Mouse (Mus musculus): ENCODE data around the gene E2f2. TPM values are rescaled to one million over a fixed set of nuclear protein-coding genes. Genes with fewer than 3 reads are reported as not detected.

The E2f2 gene
- polyA plus RNA-seq, 1 experiment from 2014 or later = 3.6 TPM

- WGBS = 22% methylated on average over 9 of the region's 9 CpGs
- peak; percentile 57 for ATAC-seq (ENCODE audit: low FRiP score, low read depth)
- peak overlapping the region; percentile 45; the same call in 1 of the 2 replicates for H3K4me3 ChIP-seq
- no peaks in the 10 kb centered on the region for H3K9me3 ChIP-seq
- H3K27ac ChIP-seq (replicated peaks) = peak overlapping the region; percentile 92
- peak overlapping the region; percentile 86 for H3K4me2 ChIP-seq
- H3K4me1 ChIP-seq (replicated peaks) = peaks cover 51% of the 10 kb centered on the region
- H3K36me3 ChIP-seq = no peaks in the 10 kb centered on the region
- no peak overlapping the region; the same call in 1 of the 2 replicates for H3K9ac ChIP-seq
- H3K27me3 ChIP-seq = no peaks in the 10 kb centered on the region
Observed at GRCm38 (mm10) chr4:136135874-136136728, 36.1 kb upstream of the E2f2 start.

GRCm38 (mm10) chr4:136139326-136140110 lies 32.7 kb upstream of the E2f2 start:
- Histone ChIP-seq H3K4me1 (replicated peaks) (peaks cover 63% of the 10 kb centered on the region), H3K27me3 (peaks cover 4% of the 10 kb centered on the region; the same call in 1 of the 2 replicates), H3K9ac (no peak overlapping the region), H3K4me2 (peak overlapping the region; percentile 61), H3K9me3 (no peaks in the 10 kb centered on the region), H3K27ac (replicated peaks) (peak overlapping the region; percentile 86), H3K36me3 (no peaks in the 10 kb centered on the region), H3K4me3 (no peak overlapping the region)
- 56% methylated on average over 17 of the region's 17 CpGs for WGBS
- ATAC-seq (ENCODE audit: low FRiP score, low read depth) = no peak

GRCm38 (mm10) chr4:136140327-136141250 lies 31.6 kb upstream of the E2f2 start:
- Histone ChIP-seq H3K9ac (peak overlapping the region; percentile 43), H3K27me3 (peaks cover 9% of the 10 kb centered on the region; the same call in 1 of the 2 replicates), H3K9me3 (no peaks in the 10 kb centered on the region), H3K4me2 (peak overlapping the region; percentile 61), H3K4me1 (replicated peaks) (peaks cover 58% of the 10 kb centered on the region), H3K4me3 (peak overlapping the region; percentile 35), H3K36me3 (no peaks in the 10 kb centered on the region), H3K27ac (replicated peaks) (peak overlapping the region; percentile 86)
- 7% methylated on average over 31 of the region's 31 CpGs for whole genome bisulfite sequencing
- ATAC-seq (ENCODE audit: low FRiP score, low read depth) = peak; percentile 81

- WGBS = 10% methylated on average over 17 of the region's 17 CpGs
- Histone ChIP-seq H3K9ac (peak overlapping the region; percentile 9; the same call in 1 of the 2 replicates), H3K4me3 (peak overlapping the region; percentile 51; the same call in 1 of the 2 replicates), H3K36me3 (no peaks in the 10 kb centered on the region), H3K9me3 (no peaks in the 10 kb centered on the region), H3K4me1 (replicated peaks) (peaks cover 60% of the 10 kb centered on the region), H3K27ac (replicated peaks) (peak overlapping the region; percentile 86), H3K4me2 (peak overlapping the region; percentile 82), H3K27me3 (peaks cover 17% of the 10 kb centered on the region; the same call in 1 of the 2 replicates)
- ATAC-seq (ENCODE audit: low FRiP score, low read depth) = no peak
Observed at GRCm38 (mm10) chr4:136142267-136143192, 29.7 kb upstream of the E2f2 start.

GRCm38 (mm10) chr4:136143193-136143976 lies 28.8 kb upstream of the E2f2 start, which contains the start of gene Id3:
TSS of gene Id3 (plus strand) at chr4:136143497.
- H3K9me3 ChIP-seq = no peaks in the 10 kb centered on the region
- H3K27me3 ChIP-seq = peaks cover 17% of the 10 kb centered on the region; the same call in 1 of the 2 replicates
- peak within 1 kb of the TSS; percentile 51 for H3K4me3 ChIP-seq
- H3K36me3 ChIP-seq = no peaks in the 10 kb centered on the region
- peak; percentile 87 for ATAC-seq (ENCODE audit: low FRiP score, low read depth)
- peak within 1 kb of the TSS; percentile 86 for H3K27ac ChIP-seq (replicated peaks)
- peaks cover 69% of the 10 kb centered on the region for H3K4me1 ChIP-seq (replicated peaks)
- under 1% methylated on average over 39 of the region's 39 CpGs for WGBS
- H3K9ac ChIP-seq = peak within 1 kb of the TSS; percentile 55
- peak within 1 kb of the TSS; percentile 82 for H3K4me2 ChIP-seq

GRCm38 (mm10) chr4:136144126-136144926 lies 27.9 kb upstream of the E2f2 start:
- no peak for ATAC-seq (ENCODE audit: low FRiP score, low read depth)
- under 1% methylated on average over 48 of the region's 50 CpGs for WGBS
- H3K27me3 ChIP-seq = peaks cover 17% of the 10 kb centered on the region; the same call in 1 of the 2 replicates
- peak overlapping the region; percentile 51 for H3K4me3 ChIP-seq
- H3K36me3 ChIP-seq = no peaks in the 10 kb centered on the region
- H3K9me3 ChIP-seq = no peaks in the 10 kb centered on the region
- H3K9ac ChIP-seq = peak overlapping the region; percentile 55
- peaks cover 68% of the 10 kb centered on the region for H3K4me1 ChIP-seq (replicated peaks)
- peak overlapping the region; percentile 82 for H3K4me2 ChIP-seq
- peak overlapping the region; percentile 82 for H3K27ac ChIP-seq (replicated peaks)

GRCm38 (mm10) chr4:136144927-136145292 lies 27.3 kb upstream of the E2f2 start:
- Histone ChIP-seq H3K9ac (peak overlapping the region; percentile 55), H3K27me3 (peaks cover 17% of the 10 kb centered on the region; the same call in 1 of the 2 replicates), H3K27ac (replicated peaks) (peak overlapping the region; percentile 82), H3K4me3 (peak overlapping the region; percentile 51), H3K36me3 (no peaks in the 10 kb centered on the region), H3K9me3 (no peaks in the 10 kb centered on the region), H3K4me1 (replicated peaks) (peaks cover 62% of the 10 kb centered on the region), H3K4me2 (peak overlapping the region; percentile 82)
- ATAC-seq (ENCODE audit: low FRiP score, low read depth) = no peak
- 1% methylated on average over 11 of the region's 11 CpGs for WGBS

- 9% methylated on average over 11 of the region's 11 CpGs for WGBS
- peak overlapping the region; percentile 51 for H3K4me3 ChIP-seq
- no peak for ATAC-seq (ENCODE audit: low FRiP score, low read depth)
- H3K4me2 ChIP-seq = peak overlapping the region; percentile 82
- H3K9me3 ChIP-seq = no peaks in the 10 kb centered on the region
- H3K27me3 ChIP-seq = peaks cover 17% of the 10 kb centered on the region; the same call in 1 of the 2 replicates
- peaks cover 57% of the 10 kb centered on the region for H3K4me1 ChIP-seq (replicated peaks)
- H3K9ac ChIP-seq = peak overlapping the region; percentile 55
- H3K27ac ChIP-seq (replicated peaks) = peak overlapping the region; percentile 82
- H3K36me3 ChIP-seq = no peaks in the 10 kb centered on the region
Observed at GRCm38 (mm10) chr4:136145362-136145885, 26.8 kb upstream of the E2f2 start.

All from hindbrain, embryonic 15.5 days (tissue).